Mouse (Mus musculus) cerebellum, adult 2 months (tissue): ENCODE measurements at regions not wholly inside any gene's neighbourhood (a gene's known extent, or its start where the extent isn't known, plus 50 kb on each side); places are given as distances from the start of the nearest gene placed in this dataset.
A peak's percentile ranks its signal among the peaks of the same experiment; 100 is the strongest.

Experiments
- DNase-seq, 2 experiments: peaks; one replicate each; pipeline ENCODE4 v3.0.0; 2021
- H3K27ac ChIP-seq: fragments of 200-500 bp; 2 replicates; pipeline ENCODE4 v1.5.1; 2012; ENCODE audit warnings: low read length, control low read depth, inconsistent platforms; ENCODE audit not compliant: insufficient read depth
- H3K27me3 ChIP-seq: fragments of 200-500 bp; 2 replicates; pipeline ENCODE4 v1.6.1; 2012; ENCODE audit warnings: inconsistent platforms, mild to moderate bottlenecking, low read length, moderate library complexity; ENCODE audit not compliant: control insufficient read depth, insufficient read depth
- H3K4me1 ChIP-seq: fragments of 200-500 bp; 2 replicates; pipeline ENCODE4 v1.6.1; 2011; ENCODE audit warnings: low read length; ENCODE audit not compliant: control insufficient read depth, insufficient read depth
- H3K4me3 ChIP-seq: fragments of 200-500 bp; replicated peaks from 2 replicates; pipeline ENCODE3; 2011; ENCODE audit warnings: mild to moderate bottlenecking, low read depth, low read length, control low read depth; ENCODE audit not compliant: insufficient read depth
- CTCF ChIP-seq: fragments of 200-500 bp; IDR thresholded peaks from 2 replicates; pipeline ENCODE4 v1.5.1; 2011; ENCODE audit warnings: low read depth, mild to moderate bottlenecking, control low read depth, low read length, moderate library complexity, borderline replicate concordance; ENCODE audit not compliant: insufficient read depth
- POLR2A ChIP-seq: fragments of 200-500 bp; IDR thresholded peaks from 2 replicates; pipeline ENCODE4 v1.6.1; 2011; ENCODE audit warnings: low read length, control low read depth, borderline replicate concordance; ENCODE audit not compliant: insufficient read depth
- WGBS: fragments of 180-500 bp; shearing (Covaris S2); methylation state at CpG from one replicate; pipeline ENCODE4 v1.1.7; 2018; 5-methylcytosine and 5-hydroxymethylcytosine counted together

GRCm38 (mm10) chr4:34259444-34259843 lies 209.5 kb upstream of the Spaca1 start:
- no peak for TF ChIP-seq POLR2A
- no peak for TF ChIP-seq CTCF
- H3K4me1 ChIP-seq = no peaks in the 10 kb centered on the region
- no peak overlapping the region for H3K27ac ChIP-seq

DNA sequence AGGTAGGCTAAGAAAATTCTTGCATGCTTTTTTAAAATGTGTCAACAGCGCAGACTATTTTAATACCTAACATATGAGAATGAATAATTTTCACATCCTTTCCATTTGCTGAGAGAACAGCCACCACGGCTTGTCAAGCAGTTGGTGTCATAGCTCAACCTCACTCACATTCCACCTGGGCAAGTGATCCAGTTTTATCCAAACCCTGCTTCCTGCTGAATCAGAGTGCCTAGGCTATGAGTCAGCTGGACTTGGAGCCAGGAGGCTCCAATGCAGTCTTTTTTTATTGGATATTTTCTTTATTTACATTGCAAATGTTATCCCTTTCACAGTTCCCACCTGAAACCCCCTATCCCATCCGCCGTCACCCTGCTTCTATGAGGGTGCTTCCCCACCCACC lies 210.5 kb upstream of the Spaca1 start:
- no peak for DNase-seq
- no peak overlapping the region for H3K27ac ChIP-seq
- 99% methylated on average over 4 of the region's 4 CpGs for WGBS
- TF ChIP-seq POLR2A = no peak
- no peak for TF ChIP-seq CTCF
- no peaks in the 10 kb centered on the region for H3K4me1 ChIP-seq
- no peak overlapping the region for H3K4me3 ChIP-seq
- no peaks in the 10 kb centered on the region for H3K27me3 ChIP-seq

More at GRCm38 (mm10) chr4:34259444-34259843, 209.5 kb upstream of the Spaca1 start:
- Histone ChIP-seq H3K27me3 (no peaks in the 10 kb centered on the region), H3K4me3 (no peak overlapping the region)
- DNase-seq = no peak

DNA sequence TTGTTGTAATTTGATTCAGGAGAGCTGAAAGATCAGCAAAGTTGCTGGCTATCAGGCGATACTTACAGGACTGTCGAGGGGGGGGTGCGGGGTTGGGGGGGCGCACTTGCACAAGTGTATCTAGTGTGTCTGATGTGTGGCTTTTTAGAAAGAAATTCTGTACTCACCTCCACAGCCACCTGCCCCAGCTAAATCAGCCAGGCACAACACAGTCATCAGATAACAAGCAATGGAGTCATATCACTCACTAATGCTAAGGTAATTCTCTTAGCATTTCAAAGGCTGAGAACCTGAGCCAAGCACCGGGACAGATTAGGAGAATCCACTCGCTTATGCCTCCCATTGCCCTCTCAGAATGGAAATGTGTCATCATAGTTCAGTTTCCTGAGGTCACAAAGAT lies 211.8 kb upstream of the Spaca1 start:
- Histone ChIP-seq H3K27me3 (no peaks in the 10 kb centered on the region), H3K27ac (no peak overlapping the region), H3K4me3 (no peak overlapping the region), H3K4me1 (no peaks in the 10 kb centered on the region)
- no peak for TF ChIP-seq CTCF
- DNase-seq = no peak
- WGBS = 76% methylated on average over 6 of the region's 6 CpGs

DNA sequence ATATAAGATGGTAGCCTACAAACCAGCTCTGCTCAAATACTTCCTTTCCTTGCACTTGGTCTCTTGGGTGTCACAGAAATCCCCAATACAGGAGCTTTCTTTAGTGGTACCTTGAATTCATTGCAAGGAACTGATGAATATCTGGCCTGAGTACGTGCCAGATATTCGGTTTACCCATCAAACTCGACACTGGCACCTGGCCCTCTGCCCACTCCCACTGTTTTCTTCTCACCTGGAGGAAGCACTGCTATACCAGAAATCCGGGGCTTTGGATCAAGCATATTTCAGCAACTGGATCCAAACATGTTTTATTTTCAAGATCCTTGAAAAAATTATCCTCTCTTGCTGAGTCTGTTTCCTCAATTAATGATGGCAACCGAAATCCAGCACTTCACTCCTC lies 214.4 kb upstream of the Spaca1 start:
- Histone ChIP-seq H3K4me1 (no peaks in the 10 kb centered on the region), H3K27ac (no peak overlapping the region), H3K4me3 (no peak overlapping the region), H3K27me3 (no peaks in the 10 kb centered on the region)
- no peak for TF ChIP-seq CTCF
- TF ChIP-seq POLR2A = no peak
- 24% methylated on average over 5 of the region's 5 CpGs for WGBS
- DNase-seq = peak in 1 of 2 experiments; percentile 14

- Histone ChIP-seq H3K27ac (no peak overlapping the region), H3K4me1 (no peaks in the 10 kb centered on the region), H3K27me3 (no peaks in the 10 kb centered on the region), H3K4me3 (no peak overlapping the region)
- WGBS = 40% methylated on average over 3 of the region's 3 CpGs
- DNase-seq = no peak
- TF ChIP-seq POLR2A = no peak
- TF ChIP-seq CTCF = no peak
These were observed 224.3 kb upstream of the Spaca1 start for GRCm38 (mm10) chr4:34274316-34274715.

- no peak overlapping the region for H3K27ac ChIP-seq
- no peak for DNase-seq
- no peak for TF ChIP-seq POLR2A
- no peak for TF ChIP-seq CTCF
These were observed 225.4 kb upstream of the Spaca1 start for GRCm38 (mm10) chr4:34275372-34275771.

DNA sequence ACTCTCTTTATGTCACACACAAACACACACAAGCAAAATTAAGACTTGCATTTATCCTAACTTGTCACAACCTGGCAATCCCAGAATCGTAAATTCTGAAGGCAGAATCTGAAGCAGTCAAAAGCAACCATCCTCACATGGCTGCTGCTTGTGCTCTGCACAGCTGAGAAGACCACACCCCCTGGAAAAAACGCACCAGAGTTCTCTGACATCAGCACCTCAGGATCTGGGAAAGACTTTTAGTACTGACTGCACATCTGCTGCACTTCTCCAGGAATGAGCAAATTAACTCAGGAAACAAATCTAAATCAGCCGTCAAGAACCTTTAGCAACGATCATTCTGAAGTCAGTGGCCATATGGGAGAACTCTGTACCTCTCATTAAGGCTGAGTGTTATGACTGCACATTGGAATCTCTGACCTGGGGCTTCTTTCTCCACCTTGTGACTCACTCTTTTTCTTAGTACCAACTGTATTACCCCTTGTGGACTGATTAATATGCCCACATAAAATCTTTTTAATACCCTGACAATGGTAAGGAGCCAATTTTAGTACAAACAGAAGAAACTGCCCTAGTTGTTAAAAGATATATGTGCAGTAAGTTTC lies 248.1 kb upstream of the Akirin2 start:
- 54% methylated on average over 4 of the region's 4 CpGs for WGBS
- Histone ChIP-seq H3K27me3 (no peaks in the 10 kb centered on the region), H3K27ac (no peak overlapping the region), H3K4me1 (no peaks in the 10 kb centered on the region), H3K4me3 (no peak overlapping the region)
- TF ChIP-seq POLR2A (no peak), CTCF (no peak)
- DNase-seq = no peak

More at GRCm38 (mm10) chr4:34275372-34275771, 225.4 kb upstream of the Spaca1 start:
- Histone ChIP-seq H3K4me1 (no peaks in the 10 kb centered on the region), H3K4me3 (no peak overlapping the region), H3K27me3 (no peaks in the 10 kb centered on the region)

DNA sequence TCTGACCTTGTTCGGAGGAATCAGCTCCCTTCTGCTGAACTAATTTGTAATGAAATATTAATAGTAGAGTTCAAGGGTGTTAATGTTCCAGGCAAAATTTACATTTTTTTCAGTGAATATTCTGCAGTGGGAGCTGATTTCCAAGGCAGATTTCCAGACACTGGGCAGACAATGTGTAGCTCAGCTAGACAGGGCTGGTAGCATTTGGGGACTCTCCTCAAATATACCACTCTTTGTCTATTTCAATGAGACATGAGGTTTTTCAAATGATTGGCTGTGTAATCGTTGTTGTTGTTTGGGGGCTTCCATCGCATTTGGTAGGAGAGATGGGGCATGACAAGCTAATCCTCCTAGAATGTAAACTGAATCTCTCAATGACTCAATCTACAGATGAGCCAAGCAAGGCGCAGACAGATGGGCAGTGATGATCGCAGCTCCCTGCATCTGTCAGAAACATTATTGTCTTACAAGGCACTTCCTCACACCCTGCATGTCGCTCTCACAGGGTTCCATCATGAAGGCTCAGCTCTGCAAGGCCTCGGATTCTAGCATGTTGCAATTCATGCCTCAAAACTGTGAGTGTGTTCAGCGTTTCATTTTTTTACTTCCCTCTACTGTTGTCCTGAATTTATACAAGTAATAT lies 241.7 kb upstream of the Akirin2 start:
- Histone ChIP-seq H3K27ac (no peak overlapping the region), H3K27me3 (no peaks in the 10 kb centered on the region), H3K4me3 (no peak overlapping the region), H3K4me1 (no peaks in the 10 kb centered on the region)
- DNase-seq = no peak
- no peak for TF ChIP-seq POLR2A
- TF ChIP-seq CTCF = no peak
- WGBS = 42% methylated on average over 8 of the region's 8 CpGs
